Mouse (Mus musculus): ENCODE measurements at regions not wholly inside any gene's neighbourhood (a gene's known extent, or its start where the extent isn't known, plus 50 kb on each side); places are given as distances from the start of the nearest gene placed in this dataset. TPM values are rescaled to one million over a fixed set of nuclear protein-coding genes. Genes with fewer than 3 reads are reported as not detected.

GRCm38 (mm10) chr1:73079518-73079917 is 63.8 kb upstream of the Tnp1 start:
- Histone ChIP-seq H3K27ac (ENCODE audit: low read length) (no peak overlapping the region), H3K9me3 (replicated peaks; ENCODE audit: control insufficient read depth, low read length, poor library complexity, severe bottlenecking) (no peaks in the 10 kb centered on the region), H3K9ac (ENCODE audit: low read depth, low read length) (no peak overlapping the region), H3K4me2 (ENCODE audit: low read length) (no peak overlapping the region), H3K36me3 (ENCODE audit: control insufficient read depth, insufficient read depth, low read length) (no peaks in the 10 kb centered on the region), H3K4me3 (ENCODE audit: low read depth, low read length) (no peak overlapping the region), H3K4me1 (ENCODE audit: control insufficient read depth, insufficient read depth, low read length) (no peaks in the 10 kb centered on the region), H3K27me3 (ENCODE audit: control insufficient read depth, insufficient read depth, low read depth, low read length) (no peaks in the 10 kb centered on the region)
- no peak for ATAC-seq
- 85% methylated on average over 2 of the region's 2 CpGs for WGBS

GRCm38 (mm10) chr1:73077156-73077555 is 61.4 kb upstream of the Tnp1 start:
- Histone ChIP-seq H3K4me1 (ENCODE audit: control insufficient read depth, insufficient read depth, low read length) (no peaks in the 10 kb centered on the region), H3K4me3 (ENCODE audit: low read depth, low read length) (no peak overlapping the region), H3K27me3 (ENCODE audit: control insufficient read depth, insufficient read depth, low read depth, low read length) (no peaks in the 10 kb centered on the region), H3K9me3 (replicated peaks; ENCODE audit: control insufficient read depth, low read length, poor library complexity, severe bottlenecking) (no peaks in the 10 kb centered on the region), H3K36me3 (ENCODE audit: control insufficient read depth, insufficient read depth, low read length) (no peaks in the 10 kb centered on the region), H3K27ac (ENCODE audit: low read length) (no peak overlapping the region), H3K4me2 (ENCODE audit: low read length) (no peak overlapping the region), H3K9ac (ENCODE audit: low read depth, low read length) (no peak overlapping the region)
- ATAC-seq = no peak
- 72% methylated on average over 4 of the region's 4 CpGs for WGBS

GRCm38 (mm10) chr1:73075699-73076373 is 60.1 kb upstream of the Tnp1 start:
- H3K9me3 ChIP-seq (replicated peaks; ENCODE audit: control insufficient read depth, low read length, poor library complexity, severe bottlenecking) = no peaks in the 10 kb centered on the region
- H3K9ac ChIP-seq (ENCODE audit: low read depth, low read length) = no peak overlapping the region
- H3K27me3 ChIP-seq (ENCODE audit: control insufficient read depth, insufficient read depth, low read depth, low read length) = no peaks in the 10 kb centered on the region
- H3K27ac ChIP-seq (ENCODE audit: low read length) = no peak overlapping the region
- no peak overlapping the region for H3K4me2 ChIP-seq (ENCODE audit: low read length)
- H3K4me1 ChIP-seq (ENCODE audit: control insufficient read depth, insufficient read depth, low read length) = no peaks in the 10 kb centered on the region
- 88% methylated on average over 6 of the region's 6 CpGs for WGBS
- ATAC-seq = no peak
- H3K4me3 ChIP-seq (ENCODE audit: low read depth, low read length) = no peak overlapping the region
- no peaks in the 10 kb centered on the region for H3K36me3 ChIP-seq (ENCODE audit: control insufficient read depth, insufficient read depth, low read length)

GRCm38 (mm10) chr1:73075159-73075558 is 59.5 kb upstream of the Tnp1 start:
- no peaks in the 10 kb centered on the region for H3K36me3 ChIP-seq (ENCODE audit: control insufficient read depth, insufficient read depth, low read length)
- no peaks in the 10 kb centered on the region for H3K9me3 ChIP-seq (replicated peaks; ENCODE audit: control insufficient read depth, low read length, poor library complexity, severe bottlenecking)
- no peaks in the 10 kb centered on the region for H3K4me1 ChIP-seq (ENCODE audit: control insufficient read depth, insufficient read depth, low read length)
- H3K27ac ChIP-seq (ENCODE audit: low read length) = no peak overlapping the region
- ATAC-seq = no peak
- 88% methylated on average over 2 of the region's 2 CpGs for WGBS
- H3K4me2 ChIP-seq (ENCODE audit: low read length) = no peak overlapping the region
- no peaks in the 10 kb centered on the region for H3K27me3 ChIP-seq (ENCODE audit: control insufficient read depth, insufficient read depth, low read depth, low read length)
- H3K4me3 ChIP-seq (ENCODE audit: low read depth, low read length) = no peak overlapping the region
- H3K9ac ChIP-seq (ENCODE audit: low read depth, low read length) = no peak overlapping the region

GRCm38 (mm10) chr1:73074525-73074924 is 58.8 kb upstream of the Tnp1 start:
- Histone ChIP-seq H3K27ac (ENCODE audit: low read length) (no peak overlapping the region), H3K4me3 (ENCODE audit: low read depth, low read length) (no peak overlapping the region), H3K9me3 (replicated peaks; ENCODE audit: control insufficient read depth, low read length, poor library complexity, severe bottlenecking) (no peaks in the 10 kb centered on the region), H3K4me2 (ENCODE audit: low read length) (no peak overlapping the region), H3K4me1 (ENCODE audit: control insufficient read depth, insufficient read depth, low read length) (no peaks in the 10 kb centered on the region), H3K36me3 (ENCODE audit: control insufficient read depth, insufficient read depth, low read length) (no peaks in the 10 kb centered on the region), H3K27me3 (ENCODE audit: control insufficient read depth, insufficient read depth, low read depth, low read length) (no peaks in the 10 kb centered on the region), H3K9ac (ENCODE audit: low read depth, low read length) (no peak overlapping the region)
- no peak for ATAC-seq
- WGBS = 84% methylated on average over 3 of the region's 3 CpGs

GRCm38 (mm10) chr1:73072237-73072904 is 56.7 kb upstream of the Tnp1 start:
- Histone ChIP-seq H3K27me3 (ENCODE audit: control insufficient read depth, insufficient read depth, low read depth, low read length) (no peaks in the 10 kb centered on the region), H3K27ac (ENCODE audit: low read length) (no peak overlapping the region), H3K9me3 (replicated peaks; ENCODE audit: control insufficient read depth, low read length, poor library complexity, severe bottlenecking) (no peaks in the 10 kb centered on the region), H3K9ac (ENCODE audit: low read depth, low read length) (no peak overlapping the region), H3K4me2 (ENCODE audit: low read length) (no peak overlapping the region), H3K4me1 (ENCODE audit: control insufficient read depth, insufficient read depth, low read length) (no peaks in the 10 kb centered on the region), H3K4me3 (ENCODE audit: low read depth, low read length) (no peak overlapping the region), H3K36me3 (ENCODE audit: control insufficient read depth, insufficient read depth, low read length) (no peaks in the 10 kb centered on the region)
- 93% methylated on average over 5 of the region's 5 CpGs for WGBS
- ATAC-seq = no peak

GRCm38 (mm10) chr1:73070126-73070525 is 54.4 kb upstream of the Tnp1 start:
- Histone ChIP-seq H3K4me2 (ENCODE audit: low read length) (no peak overlapping the region), H3K9me3 (replicated peaks; ENCODE audit: control insufficient read depth, low read length, poor library complexity, severe bottlenecking) (no peaks in the 10 kb centered on the region), H3K36me3 (ENCODE audit: control insufficient read depth, insufficient read depth, low read length) (no peaks in the 10 kb centered on the region), H3K4me3 (ENCODE audit: low read depth, low read length) (no peak overlapping the region), H3K9ac (ENCODE audit: low read depth, low read length) (no peak overlapping the region), H3K27me3 (ENCODE audit: control insufficient read depth, insufficient read depth, low read depth, low read length) (no peaks in the 10 kb centered on the region), H3K27ac (ENCODE audit: low read length) (no peak overlapping the region), H3K4me1 (ENCODE audit: control insufficient read depth, insufficient read depth, low read length) (no peaks in the 10 kb centered on the region)
- 61% methylated on average over 2 of the region's 2 CpGs for WGBS
- no peak for ATAC-seq

Small RNA genes in the stretch of these regions (microRNA-seq; reads per million reads assigned to microRNA genes)
- not detected for gene Mir6351
